Mouse (Mus musculus) limb, embryonic 12.5 days (tissue): Measurements from ENCODE around the gene Ddn. TPM values are rescaled to one million over a fixed set of nuclear protein-coding genes. Genes with fewer than 3 reads are reported as not detected.

ENCODE experiments used
- ATAC-seq: fragments of 200-750 bp; cut with Nextera tagmentation; 2 replicates; pipeline ENCODE4 v1.8.0; 2017; ENCODE audit warnings: low read depth, moderate TSS enrichment; ENCODE audit not compliant: insufficient number of reproducible peaks, insufficient read depth, low FRiP score, low TSS enrichment
- H3K27ac ChIP-seq: fragments of 300-500 bp; sonication (generic); 2 replicates; pipeline ENCODE4 v1.5.1; 2016; ENCODE audit warnings: mild to moderate bottlenecking, moderate library complexity
- H3K27me3 ChIP-seq: fragments of 300-500 bp; sonication (generic); 2 replicates; pipeline ENCODE4 v1.6.1; 2016; ENCODE audit warnings: mild to moderate bottlenecking, moderate library complexity
- H3K36me3 ChIP-seq: fragments of 300-500 bp; sonication (generic); 2 replicates; pipeline ENCODE4 v1.6.1; 2016; ENCODE audit warnings: mild to moderate bottlenecking, moderate library complexity
- H3K4me1 ChIP-seq: fragments of 300-500 bp; sonication (generic); replicated peaks from 2 replicates; pipeline ENCODE4 v1.6.1; 2016
- H3K4me2 ChIP-seq: fragments of 300-500 bp; sonication (generic); 2 replicates; pipeline ENCODE4 v1.6.1; 2016; ENCODE audit warnings: mild to moderate bottlenecking, moderate library complexity
- H3K4me3 ChIP-seq: fragments of 300-500 bp; sonication (generic); replicated peaks from 2 replicates; pipeline ENCODE4 v1.5.1; 2016; ENCODE audit warnings: mild to moderate bottlenecking
- H3K9ac ChIP-seq: fragments of 300-500 bp; sonication (generic); replicated peaks from 2 replicates; pipeline ENCODE4 v1.6.1; 2016; ENCODE audit warnings: mild to moderate bottlenecking, moderate library complexity
- H3K9me3 ChIP-seq: fragments of 300-500 bp; sonication (generic); 2 replicates; pipeline ENCODE4 v1.6.1; 2016; ENCODE audit warnings: mild to moderate bottlenecking, moderate library complexity
- WGBS: fragments of 180-500 bp; shearing (Covaris S2); methylation state at CpG from one replicate; pipeline ENCODE4 v1.1.7; 2016; 5-methylcytosine and 5-hydroxymethylcytosine counted together
- polyA plus RNA-seq: library from polyadenylated mRNA; unstranded; fragments of >200 nt; fragmentation: Nextera tagmentation; extraction: Ambion mirVana; gene quantifications from 2 replicates; pipeline ENCODE4 v1.2.1, GENCODE M21; 2016

Ddn gene
- polyA plus RNA-seq, 1 experiment from 2014 or later, result not detected

- H3K27me3 ChIP-seq, result peaks cover 88% of the 10 kb centered on the region
- no peak for ATAC-seq
- H3K27ac ChIP-seq, result no peak overlapping the region
- no peak overlapping the region for H3K4me2 ChIP-seq
- no peak overlapping the region for H3K4me3 ChIP-seq
- peaks cover 28% of the 10 kb centered on the region for H3K4me1 ChIP-seq
- 0 out of 2 replicates have a peak overlapping the region, but pooled peaks have one; percentile 23 for H3K9ac ChIP-seq
- no peaks in the 10 kb centered on the region for H3K9me3 ChIP-seq
- no peaks in the 10 kb centered on the region for H3K36me3 ChIP-seq
- WGBS, result 2% methylated on average over 8 of the region's 8 CpGs
Observed at GRCm38 (mm10) chr15:98780075-98780474, 29.2 kb downstream of the Ddn start.

GRCm38 (mm10) chr15:98778806-98779205, 30.5 kb downstream of the Ddn start:
- H3K36me3 ChIP-seq, result no peaks in the 10 kb centered on the region
- no peak overlapping the region for H3K9ac ChIP-seq
- ATAC-seq, result no peak
- peaks cover 28% of the 10 kb centered on the region for H3K4me1 ChIP-seq
- H3K9me3 ChIP-seq, result no peaks in the 10 kb centered on the region
- 2% methylated on average over 10 of the region's 11 CpGs for WGBS
- peaks cover 96% of the 10 kb centered on the region for H3K27me3 ChIP-seq
- 0 out of 2 replicates have a peak overlapping the region, but pooled peaks have one; percentile 3 for H3K4me3 ChIP-seq
- H3K4me2 ChIP-seq, result peak overlapping the region; percentile 23; the same call in 1 of the 2 replicates
- no peak overlapping the region for H3K27ac ChIP-seq

- Histone ChIP-seq H3K27ac (no peak overlapping the region), H3K4me3 (peak overlapping the region; percentile 31), H3K36me3 (no peaks in the 10 kb centered on the region), H3K27me3 (peaks cover 100% of the 10 kb centered on the region), H3K4me1 (peaks cover 28% of the 10 kb centered on the region), H3K9me3 (no peaks in the 10 kb centered on the region), H3K4me2 (peak overlapping the region; percentile 50), H3K9ac (no peak overlapping the region)
- WGBS, result under 1% methylated on average over 25 of the region's 25 CpGs
- ATAC-seq, result no peak
Observed at GRCm38 (mm10) chr15:98778191-98778770, 31.0 kb downstream of the Ddn start.

- H3K27me3 ChIP-seq, result peaks cover 100% of the 10 kb centered on the region
- H3K36me3 ChIP-seq, result no peaks in the 10 kb centered on the region
- peak within 1 kb of the TSS; percentile 31 for H3K4me3 ChIP-seq
- H3K4me2 ChIP-seq, result peak within 1 kb of the TSS; percentile 50
- H3K9ac ChIP-seq, result no peak within 1 kb of the TSS
- ATAC-seq, result no peak
- peaks cover 4% of the 10 kb centered on the region; the same call in 1 of the 2 replicates for H3K9me3 ChIP-seq
- peaks cover 32% of the 10 kb centered on the region for H3K4me1 ChIP-seq
- under 1% methylated on average over 25 of the region's 33 CpGs for WGBS
- H3K27ac ChIP-seq, result no peak within 1 kb of the TSS
Observed at GRCm38 (mm10) chr15:98777762-98778161, 31.5 kb downstream of the Ddn start, which contains the start of gene Wnt10b. Wnt10b (minus strand) TSS chr15:98778150.

- no peaks in the 10 kb centered on the region for H3K36me3 ChIP-seq
- peaks cover 38% of the 10 kb centered on the region for H3K4me1 ChIP-seq
- H3K27me3 ChIP-seq, result peaks cover 100% of the 10 kb centered on the region
- no peak for ATAC-seq
- H3K9me3 ChIP-seq, result peaks cover 4% of the 10 kb centered on the region; the same call in 1 of the 2 replicates
- 1% methylated on average over 19 of the region's 19 CpGs for whole genome bisulfite sequencing
- H3K9ac ChIP-seq, result no peak overlapping the region
- no peak overlapping the region for H3K27ac ChIP-seq
- peak overlapping the region; percentile 50 for H3K4me2 ChIP-seq
- peak overlapping the region; percentile 31 for H3K4me3 ChIP-seq
Observed at GRCm38 (mm10) chr15:98777005-98777616, 32.2 kb downstream of the Ddn start.

- Histone ChIP-seq H3K9ac (peak overlapping the region; percentile 27), H3K36me3 (no peaks in the 10 kb centered on the region), H3K4me2 (peak overlapping the region; percentile 50), H3K4me1 (peaks cover 41% of the 10 kb centered on the region), H3K27me3 (peaks cover 100% of the 10 kb centered on the region), H3K9me3 (peaks cover 4% of the 10 kb centered on the region; the same call in 1 of the 2 replicates), H3K4me3 (peak overlapping the region; percentile 31), H3K27ac (peak overlapping the region; percentile 45; the same call in 1 of the 2 replicates)
- WGBS, result under 1% methylated on average over 61 of the region's 62 CpGs
- ATAC-seq, result peak; percentile 18; the same call in 1 of the 2 replicates
Observed at GRCm38 (mm10) chr15:98776280-98777004, 32.8 kb downstream of the Ddn start.

- Histone ChIP-seq H3K27me3 (peaks cover 100% of the 10 kb centered on the region), H3K36me3 (no peaks in the 10 kb centered on the region), H3K4me2 (peak overlapping the region; percentile 50), H3K9ac (no peak overlapping the region), H3K4me1 (peaks cover 41% of the 10 kb centered on the region), H3K4me3 (peak overlapping the region; percentile 31; the same call in 1 of the 2 replicates), H3K9me3 (peaks cover 4% of the 10 kb centered on the region; the same call in 1 of the 2 replicates), H3K27ac (no peak overlapping the region)
- ATAC-seq, result no peak
- 0% methylated on average over 5 of the region's 5 CpGs for WGBS
Observed at GRCm38 (mm10) chr15:98775533-98775932, 33.8 kb downstream of the Ddn start.

GRCm38 (mm10) chr15:98774096-98774495, 35.2 kb downstream of the Ddn start:
- Histone ChIP-seq H3K4me2 (no peak overlapping the region), H3K4me3 (no peak overlapping the region), H3K36me3 (no peaks in the 10 kb centered on the region), H3K9me3 (peaks cover 4% of the 10 kb centered on the region; the same call in 1 of the 2 replicates), H3K27ac (no peak overlapping the region), H3K27me3 (peaks cover 100% of the 10 kb centered on the region), H3K9ac (no peak overlapping the region), H3K4me1 (peaks cover 41% of the 10 kb centered on the region)
- WGBS, result 5% methylated on average over 15 of the region's 15 CpGs
- no peak for ATAC-seq

GRCm38 (mm10) chr15:98772511-98773211, 36.6 kb downstream of the Ddn start:
- Histone ChIP-seq H3K27ac (no peak overlapping the region), H3K4me1 (peaks cover 34% of the 10 kb centered on the region), H3K9ac (no peak overlapping the region), H3K9me3 (peaks cover 4% of the 10 kb centered on the region; the same call in 1 of the 2 replicates), H3K27me3 (peaks cover 100% of the 10 kb centered on the region), H3K4me3 (peak overlapping the region; percentile 34), H3K36me3 (no peaks in the 10 kb centered on the region), H3K4me2 (peak overlapping the region; percentile 57)
- ATAC-seq, result no peak
- WGBS, result 3% methylated on average over 36 of the region's 36 CpGs

GRCm38 (mm10) chr15:98771813-98772425, 37.4 kb downstream of the Ddn start:
- Histone ChIP-seq H3K4me2 (peak overlapping the region; percentile 57), H3K4me3 (peak overlapping the region; percentile 34), H3K9me3 (peaks cover 4% of the 10 kb centered on the region; the same call in 1 of the 2 replicates), H3K9ac (no peak overlapping the region), H3K27ac (no peak overlapping the region), H3K27me3 (peaks cover 94% of the 10 kb centered on the region), H3K36me3 (no peaks in the 10 kb centered on the region), H3K4me1 (peaks cover 27% of the 10 kb centered on the region)
- WGBS, result 8% methylated on average over 12 of the region's 12 CpGs
- ATAC-seq, result no peak
